Mouse (Mus musculus) embryonic facial prominence, embryonic 12.5 days (tissue): Measurements from ENCODE around the gene Gm45785. TPM values are rescaled to one million over a fixed set of nuclear protein-coding genes. Genes with fewer than 3 reads are reported as not detected.

ENCODE experiments used
- ATAC-seq: fragments of 200-750 bp; cut with Nextera tagmentation; 2 replicates; pipeline ENCODE4 v1.8.0; 2017; ENCODE audit not compliant: insufficient number of reproducible peaks, insufficient read depth, low FRiP score, low TSS enrichment
- H3K27ac ChIP-seq: fragments of 300-500 bp; sonication (generic); 2 replicates; pipeline ENCODE4 v1.5.1; 2016; ENCODE audit warnings: mild to moderate bottlenecking
- H3K27me3 ChIP-seq: fragments of 300-500 bp; sonication (generic); 2 replicates; pipeline ENCODE4 v1.6.1; 2016; ENCODE audit warnings: mild to moderate bottlenecking, moderate library complexity
- H3K36me3 ChIP-seq: fragments of 300-500 bp; sonication (generic); 2 replicates; pipeline ENCODE4 v1.6.1; 2016; ENCODE audit warnings: mild to moderate bottlenecking
- H3K4me1 ChIP-seq: fragments of 300-500 bp; sonication (generic); 2 replicates; pipeline ENCODE4 v1.6.1; 2016
- H3K4me2 ChIP-seq: fragments of 300-500 bp; sonication (generic); replicated peaks from 2 replicates; pipeline ENCODE4 v1.6.1; 2016; ENCODE audit warnings: mild to moderate bottlenecking, moderate library complexity
- H3K4me3 ChIP-seq: fragments of 300-500 bp; sonication (generic); 2 replicates; pipeline ENCODE4 v1.5.1; 2016; ENCODE audit warnings: mild to moderate bottlenecking
- H3K9ac ChIP-seq: fragments of 300-500 bp; sonication (generic); 2 replicates; pipeline ENCODE4 v1.6.1; 2016; ENCODE audit warnings: mild to moderate bottlenecking, moderate library complexity
- H3K9me3 ChIP-seq: fragments of 300-500 bp; sonication (generic); 2 replicates; pipeline ENCODE4 v1.6.1; 2016; ENCODE audit warnings: mild to moderate bottlenecking, moderate library complexity
- WGBS: fragments of 180-500 bp; shearing (Covaris S2); methylation state at CpG from one replicate; pipeline ENCODE4 v1.1.7; 2016; 5-methylcytosine and 5-hydroxymethylcytosine counted together
- polyA plus RNA-seq: library from polyadenylated mRNA; unstranded; fragments of >200 nt; fragmentation: Nextera tagmentation; extraction: Ambion mirVana; gene quantifications from 2 replicates; pipeline ENCODE4 v1.2.1, GENCODE M21; 2016

The Gm45785 gene
- polyA plus RNA-seq, 1 experiment from 2014 or later = not detected

DNA sequence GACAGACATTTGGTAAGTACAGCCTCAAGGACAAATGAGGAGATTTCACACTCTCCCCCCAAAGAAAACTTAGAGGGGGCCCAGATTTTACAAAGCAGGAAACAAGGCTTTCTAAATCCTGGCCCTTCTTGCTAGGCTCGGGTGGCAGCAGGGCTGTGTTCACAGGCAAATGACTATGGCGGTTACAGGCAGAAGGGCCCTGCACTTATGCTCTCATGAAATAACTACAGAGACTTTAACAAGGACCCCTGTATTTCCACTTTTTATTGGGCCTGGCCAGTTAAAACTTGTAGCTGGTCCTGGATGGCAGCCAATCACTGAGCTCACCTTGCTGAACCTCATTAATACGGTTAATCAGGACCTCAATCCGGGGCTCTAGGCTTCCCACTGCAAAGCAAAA is 75.6 kb downstream of the Gm45785 start:
- WGBS = 79% methylated on average over 4 of the region's 4 CpGs
- no peak overlapping the region for H3K27ac ChIP-seq

More for the DNA sequence above, 75.6 kb downstream of the Gm45785 start:
- Histone ChIP-seq H3K4me2 (no peak overlapping the region), H3K36me3 (no peaks in the 10 kb centered on the region), H3K4me3 (no peak overlapping the region), H3K9ac (no peak overlapping the region), H3K4me1 (no peaks in the 10 kb centered on the region), H3K9me3 (no peaks in the 10 kb centered on the region), H3K27me3 (no peaks in the 10 kb centered on the region)
- ATAC-seq = no peak

Other genes starting within 250 kb of the Gm45785 start
- gene Olfr61, start 227.4 kb downstream of the Gm45785 start, polyA plus RNA-seq = not detected in 2 replicates
- gene Olfr53, start 209.9 kb downstream of the Gm45785 start, polyA plus RNA-seq = not detected in 2 replicates
- gene Olfr539, start 196.4 kb downstream of the Gm45785 start, polyA plus RNA-seq = 0.01 and 0.03 TPM in 2 replicates
- not detected in 2 replicates for gene Olfr45, start 174.4 kb downstream of the Gm45785 start, polyA plus RNA-seq
- not detected in 2 replicates for gene Olfr541, start 159.1 kb downstream of the Gm45785 start, polyA plus RNA-seq
- not detected in 2 replicates for gene Cyp2e1, start 92.6 kb downstream of the Gm45785 start, polyA plus RNA-seq
- 0.14 and 0.33 TPM in 2 replicates for gene Syce1, start 68.5 kb downstream of the Gm45785 start, polyA plus RNA-seq
- gene Zfp941, start 34.2 kb downstream of the Gm45785 start, polyA plus RNA-seq = 3.7 and 4.2 TPM in 2 replicates
- gene Urah, start 21.3 kb downstream of the Gm45785 start, polyA plus RNA-seq = 2.1 and 2.6 TPM in 2 replicates
- gene Scgb1c1, start 10.8 kb downstream of the Gm45785 start, polyA plus RNA-seq = not detected in 2 replicates
- gene Odf3, start 8.5 kb downstream of the Gm45785 start, polyA plus RNA-seq = not detected in 2 replicates
- 69.2 and 76.6 TPM in 2 replicates for gene Ric8a, start 626 bp upstream of the Gm45785 start, polyA plus RNA-seq
- gene Bet1l, start 1.2 kb upstream of the Gm45785 start, polyA plus RNA-seq = 36.0 and 44.3 TPM in 2 replicates
- gene Psmd13, start 25.6 kb upstream of the Gm45785 start, polyA plus RNA-seq = 274 and 291 TPM in 2 replicates
- 25.3 and 26.1 TPM in 2 replicates for gene Sirt3, start 26.0 kb upstream of the Gm45785 start, polyA plus RNA-seq
- 2.4 TPM in 2 replicates for gene Cox8b, start 44.1 kb upstream of the Gm45785 start, polyA plus RNA-seq
- 0.13 and 0.23 TPM in 2 replicates for gene Nlrp6, start 64.6 kb upstream of the Gm45785 start, polyA plus RNA-seq
- gene Pgghg, start 85.1 kb upstream of the Gm45785 start, polyA plus RNA-seq = 23.0 and 24.4 TPM in 2 replicates
- 4.2 and 4.5 TPM in 2 replicates for gene Ifitm5, start 94.0 kb upstream of the Gm45785 start, polyA plus RNA-seq
- gene Gm45717, start 99.6 kb upstream of the Gm45785 start, polyA plus RNA-seq = 0.65 TPM in 1 of 2 replicates, not detected in the other
- gene Ifitm2, start 99.7 kb upstream of the Gm45785 start, polyA plus RNA-seq = 864 and 899 TPM in 2 replicates
- 35.5 and 37.6 TPM in 2 replicates for gene Ifitm1, start 110.9 kb upstream of the Gm45785 start, polyA plus RNA-seq
- 48.0 and 52.4 TPM in 2 replicates for gene Ifitm3, start 154.4 kb upstream of the Gm45785 start, polyA plus RNA-seq
- 0.43 TPM in 1 of 2 replicates, not detected in the other for gene Ifitm6, start 161.6 kb upstream of the Gm45785 start, polyA plus RNA-seq
- gene Gm17387, start 172.8 kb upstream of the Gm45785 start, polyA plus RNA-seq = not detected in 2 replicates
- gene B4galnt4, start 204.8 kb upstream of the Gm45785 start, polyA plus RNA-seq = 35.2 and 39.2 TPM in 2 replicates
- 13.3 and 16.2 TPM in 2 replicates for gene Pkp3, start 221.9 kb upstream of the Gm45785 start, polyA plus RNA-seq
- 1.9 and 3.0 TPM in 2 replicates for gene Sigirr, start 244.2 kb upstream of the Gm45785 start, polyA plus RNA-seq